Mouse (Mus musculus) T-helper 17 cell (primary cell): Measurements from ENCODE around the gene Timp4.

ENCODE experiments used
- in situ Hi-C, 2 experiments: fragments of 300-600 bp; cut with MboI, MseI; formaldehyde crosslinking; loops; 1 replicate in 1 of 2; 2 replicates in 1 of 2; pipeline ENCODE4 v1.15.1; 2025; ENCODE audit warnings: high pct_unique_total_duplicates in 2 of 2

The Timp4 gene

GRCm38 (mm10) chr6:115203029-115203428 is 49.0 kb downstream of the Timp4 start:
- in situ Hi-C loops, result no loop called here

GRCm38 (mm10) chr6:115200753-115201152 is 51.3 kb downstream of the Timp4 start:
- in situ Hi-C loops, result no loop called here
